Mouse (Mus musculus) right cerebral cortex, postnatal 10 days (tissue): ENCODE data around the gene Caml.
"Not testable (repeated sequence)": the region's sequence is repeated elsewhere in the genome, so short reads cannot be mapped to it uniquely, and the experiment has no call there.

Experiments used
- DNase-seq, 2 experiments: peaks; one replicate each; pipeline ENCODE4 v3.0.0; 2021; ENCODE audit warnings: low spot score in 2 of 2

Caml gene

DNA sequence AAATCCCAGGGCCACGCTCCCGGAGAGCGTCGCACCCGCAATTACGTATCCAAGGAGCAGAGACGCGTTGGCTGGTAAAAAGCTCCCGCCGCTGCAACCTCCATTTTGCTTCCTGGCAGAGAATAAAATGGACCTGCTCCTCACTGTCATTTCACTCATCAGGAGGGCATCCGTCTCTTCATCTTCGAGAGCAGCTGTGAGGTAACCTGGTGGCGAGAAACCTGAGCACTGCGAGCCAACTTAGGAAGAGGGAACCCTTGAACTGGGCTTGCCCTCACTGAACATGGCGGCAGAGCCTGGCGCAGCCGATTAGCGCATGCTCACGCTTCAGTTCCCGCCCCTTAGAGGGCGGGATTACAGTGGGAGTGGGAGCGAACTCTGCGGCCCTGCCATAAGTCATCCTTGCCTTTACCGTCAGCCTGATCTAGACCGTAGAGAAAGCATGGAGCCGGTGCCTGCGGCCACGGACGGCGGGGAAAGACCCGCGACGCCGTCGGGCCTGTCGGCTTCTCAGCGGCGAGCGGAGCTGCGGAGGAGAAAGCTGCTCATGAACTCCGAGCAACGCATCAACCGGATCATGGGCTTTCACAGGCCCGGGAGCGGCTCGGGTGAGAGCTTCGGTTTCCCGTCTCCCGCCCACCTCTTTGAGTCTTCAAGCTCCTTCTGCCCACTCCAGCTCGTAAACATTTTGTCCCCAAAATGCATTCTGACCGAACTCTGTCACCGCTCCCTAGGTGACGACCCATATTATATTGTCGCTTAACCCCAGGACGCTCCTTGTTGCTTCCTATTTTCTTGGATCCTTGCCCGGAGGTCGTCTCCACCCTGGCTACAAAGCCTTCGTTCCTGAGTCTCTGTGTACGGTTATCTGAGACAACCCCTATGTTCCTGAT is at the start of gene Caml:
Gene Caml (plus strand): TSS at position 357 of the 893 bp plus-strand sequence.
- peak; percentile 90 to 92 for DNase-seq

- DNase-seq = no peak
Observed at GRCm38 (mm10) chr13:55573432-55573831, 49.4 kb upstream of the Caml start, which contains the start of gene Tmed9. TSS of gene Tmed9 (plus strand) at chr13:55573732.

GRCm38 (mm10) chr13:55574321-55574720 is 48.5 kb upstream of the Caml start:
- no peak for DNase-seq

GRCm38 (mm10) chr13:55575932-55576331 is 46.9 kb upstream of the Caml start:
- no peak for DNase-seq

GRCm38 (mm10) chr13:55576872-55577271 is 45.9 kb upstream of the Caml start:
- DNase-seq = not testable (repeated sequence)

DNA sequence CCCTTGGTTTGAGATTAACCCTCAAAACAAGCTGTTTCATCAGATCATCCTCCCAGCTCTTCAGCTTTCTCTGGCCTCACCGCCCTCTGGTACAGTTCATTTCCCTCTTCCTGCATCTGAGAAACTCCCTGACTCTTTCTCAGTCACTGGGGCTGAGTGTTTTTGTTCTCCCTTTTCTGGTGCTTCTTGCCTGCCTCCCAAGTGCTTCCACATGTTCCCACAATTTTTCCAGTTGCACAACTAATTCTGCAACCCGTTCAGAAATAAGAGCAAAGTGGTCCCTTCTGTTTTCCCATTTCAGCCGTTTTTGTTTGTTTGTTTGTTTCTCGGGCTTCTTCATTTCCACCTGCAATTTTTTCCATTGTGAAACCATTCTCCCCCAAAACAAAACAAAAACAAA is 44.7 kb upstream of the Caml start:
- DNase-seq = no peak

- DNase-seq = no peak
Observed at GRCm38 (mm10) chr13:55591961-55592490, 30.8 kb upstream of the Caml start.

GRCm38 (mm10) chr13:55592512-55593253 is 30.1 kb upstream of the Caml start:
- peak; percentile 98 to 99 for DNase-seq

GRCm38 (mm10) chr13:55593254-55593747 is 29.5 kb upstream of the Caml start:
- DNase-seq = no peak

DNA sequence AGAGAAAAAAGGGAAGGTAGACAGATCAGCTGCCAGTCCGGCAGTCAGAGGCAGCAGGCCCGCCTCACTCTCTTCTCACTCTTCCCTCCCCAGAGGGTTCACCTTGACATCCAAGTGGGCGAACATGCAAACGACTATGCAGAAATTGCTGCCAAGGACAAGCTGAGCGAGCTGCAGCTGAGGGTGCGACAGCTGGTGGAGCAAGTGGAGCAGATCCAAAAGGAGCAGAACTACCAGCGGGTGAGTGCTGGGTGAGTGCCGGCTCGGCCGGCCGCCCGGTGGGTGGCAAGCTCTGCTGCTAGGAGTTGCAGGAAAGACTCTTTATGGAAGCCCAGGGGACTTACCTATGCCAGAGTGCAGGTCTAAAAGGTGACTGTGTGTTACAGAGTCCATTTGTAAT is 27.4 kb upstream of the Caml start:
- DNase-seq = peak; percentile 55 to 73

DNA sequence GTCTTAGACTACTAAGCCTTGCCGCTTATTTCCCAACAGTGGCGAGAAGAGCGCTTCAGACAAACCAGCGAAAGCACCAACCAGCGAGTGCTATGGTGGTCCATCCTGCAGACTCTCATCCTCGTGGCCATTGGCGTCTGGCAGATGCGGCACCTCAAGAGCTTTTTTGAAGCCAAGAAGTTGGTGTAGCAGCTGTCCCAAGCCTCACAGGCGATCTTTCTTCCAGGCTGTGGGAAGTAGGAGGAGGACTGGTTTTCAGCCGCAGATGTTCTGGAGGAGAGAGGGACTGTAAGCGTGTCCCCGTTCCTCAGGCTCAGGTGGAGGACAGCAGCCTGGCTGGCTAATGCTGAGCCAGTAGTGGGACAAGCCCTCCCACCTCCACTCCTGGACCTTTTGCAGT is 26.0 kb upstream of the Caml start:
- no peak for DNase-seq

- DNase-seq = peak; percentile 89
Observed at GRCm38 (mm10) chr13:55599566-55600540, 23.0 kb upstream of the Caml start, which contains the start of gene B4galt7. TSS of gene B4galt7 (plus strand) at chr13:55599896.

- DNase-seq = no peak
Observed at GRCm38 (mm10) chr13:55600657-55601056, 22.1 kb upstream of the Caml start.

GRCm38 (mm10) chr13:55601611-55602010 is 21.2 kb upstream of the Caml start:
- DNase-seq = peak; percentile 88 to 92

DNA sequence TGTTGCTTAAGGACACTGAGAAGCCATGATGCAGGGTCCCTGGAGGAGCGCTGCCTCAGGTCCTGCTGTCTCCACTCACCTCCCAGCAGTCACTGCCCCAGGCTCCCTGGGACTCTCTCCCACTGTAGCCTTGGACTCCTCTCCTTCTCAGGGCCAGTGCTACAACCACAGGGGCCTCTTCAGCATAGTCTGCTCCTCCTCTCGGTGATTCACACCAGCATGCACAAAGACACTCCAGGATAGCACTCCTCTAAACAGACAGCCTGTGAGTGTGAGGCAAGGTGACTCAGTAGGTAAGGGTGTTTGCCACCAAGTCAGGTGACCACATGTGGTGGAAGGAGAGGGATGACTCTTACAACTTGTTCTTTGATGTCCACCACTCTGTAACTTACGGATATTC is 18.2 kb upstream of the Caml start:
- DNase-seq = no peak

GRCm38 (mm10) chr13:55606899-55607623 is 15.7 kb upstream of the Caml start:
- no peak for DNase-seq

- no peak for DNase-seq
Observed at GRCm38 (mm10) chr13:55607624-55608006, 15.2 kb upstream of the Caml start.

- no peak for DNase-seq
Observed at GRCm38 (mm10) chr13:55611996-55612395, 10.8 kb upstream of the Caml start.

- DNase-seq = no peak
Observed at GRCm38 (mm10) chr13:55613471-55613870, 9.3 kb upstream of the Caml start.

- no peak for DNase-seq
Observed at GRCm38 (mm10) chr13:55619328-55619727, 3.5 kb upstream of the Caml start.
